Mouse (Mus musculus): ENCODE measurements around the gene Piwil1. TPM values are rescaled to one million over a fixed set of nuclear protein-coding genes. Genes with fewer than 3 reads are reported as not detected.

The Piwil1 gene
- polyA plus RNA-seq, 1 experiment = not detected

DNA sequence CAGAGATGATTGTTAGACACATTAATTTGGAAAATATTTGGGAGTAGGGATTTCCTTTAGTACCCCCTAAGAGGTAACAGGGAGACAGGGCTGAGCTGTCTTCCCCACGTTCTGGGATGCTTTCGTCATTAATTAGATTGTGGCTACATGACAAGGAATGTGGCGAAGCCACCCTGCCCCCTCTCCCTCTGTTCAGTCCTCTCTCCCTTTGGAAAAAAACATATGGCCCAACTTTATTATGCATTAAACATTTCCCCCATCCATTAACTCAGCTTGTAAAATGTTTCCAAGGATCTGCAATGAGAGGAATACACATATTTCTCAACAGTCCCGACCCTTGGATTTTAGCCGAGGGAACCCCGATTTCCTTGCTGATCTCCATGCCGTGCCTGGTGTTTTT lies 35.0 kb upstream of the Piwil1 start:
- no peak for TF ChIP-seq CTCF (IDR thresholded peaks at IDR 0.05; ENCODE audit: low read depth, low read length)
- no peak for TF ChIP-seq POLR2A (IDR thresholded peaks at IDR 0.05; ENCODE audit: insufficient read depth, low read length)
- TF ChIP-seq EP300 (IDR thresholded peaks at IDR 0.05; ENCODE audit: insufficient read depth, low read depth, low read length) = no peak
- Histone ChIP-seq H3K36me3 (ENCODE audit: control insufficient read depth, insufficient read depth, low read length, poor library complexity, severe bottlenecking) (no peaks in the 10 kb centered on the region), H3K4me3 (ENCODE audit: low read depth, low read length) (no peak overlapping the region), H3K9ac (ENCODE audit: low read depth, poor library complexity, severe bottlenecking) (no peak overlapping the region), H3K27me3 (ENCODE audit: control insufficient read depth, insufficient read depth, low read length, poor library complexity, severe bottlenecking) (no peaks in the 10 kb centered on the region), H3K9me3 (replicated peaks; ENCODE audit: control insufficient read depth, insufficient read depth, low read length, poor library complexity, severe bottlenecking) (no peaks in the 10 kb centered on the region; the same call in 1 of the 2 replicates), H3K4me1 (ENCODE audit: control insufficient read depth, insufficient read depth, low read length) (no peaks in the 10 kb centered on the region), H3K27ac (ENCODE audit: insufficient read depth, low read length) (no peak overlapping the region)

DNA sequence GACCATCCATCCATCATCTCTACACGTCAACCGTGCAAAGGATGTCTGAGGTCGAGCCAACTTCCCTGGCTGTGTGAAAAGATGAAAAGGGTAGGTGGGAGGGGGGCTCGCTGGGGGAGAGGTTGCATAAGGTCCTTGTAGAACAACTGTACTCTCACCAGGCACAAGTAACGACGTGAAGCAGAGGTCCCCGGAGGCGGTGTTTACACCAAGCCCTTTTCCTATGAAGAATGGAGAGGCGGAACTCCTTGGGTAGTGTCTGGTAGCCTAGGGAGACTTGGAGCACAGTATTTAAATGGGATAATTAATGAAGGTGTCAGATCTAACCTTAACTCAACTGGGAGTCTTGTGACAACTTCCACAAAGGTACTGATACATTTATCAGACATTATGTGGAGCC lies 28.2 kb upstream of the Piwil1 start:
- Histone ChIP-seq H3K36me3 (ENCODE audit: control insufficient read depth, insufficient read depth, low read length, poor library complexity, severe bottlenecking) (no peaks in the 10 kb centered on the region), H3K4me3 (ENCODE audit: low read depth, low read length) (no peak overlapping the region), H3K27me3 (ENCODE audit: control insufficient read depth, insufficient read depth, low read length, poor library complexity, severe bottlenecking) (no peaks in the 10 kb centered on the region), H3K9me3 (replicated peaks; ENCODE audit: control insufficient read depth, insufficient read depth, low read length, poor library complexity, severe bottlenecking) (no peaks in the 10 kb centered on the region), H3K27ac (ENCODE audit: insufficient read depth, low read length) (no peak overlapping the region), H3K9ac (ENCODE audit: low read depth, poor library complexity, severe bottlenecking) (no peak overlapping the region), H3K4me1 (ENCODE audit: control insufficient read depth, insufficient read depth, low read length) (no peaks in the 10 kb centered on the region)
- TF ChIP-seq POLR2A (IDR thresholded peaks at IDR 0.05; ENCODE audit: insufficient read depth, low read length) = no peak

DNA sequence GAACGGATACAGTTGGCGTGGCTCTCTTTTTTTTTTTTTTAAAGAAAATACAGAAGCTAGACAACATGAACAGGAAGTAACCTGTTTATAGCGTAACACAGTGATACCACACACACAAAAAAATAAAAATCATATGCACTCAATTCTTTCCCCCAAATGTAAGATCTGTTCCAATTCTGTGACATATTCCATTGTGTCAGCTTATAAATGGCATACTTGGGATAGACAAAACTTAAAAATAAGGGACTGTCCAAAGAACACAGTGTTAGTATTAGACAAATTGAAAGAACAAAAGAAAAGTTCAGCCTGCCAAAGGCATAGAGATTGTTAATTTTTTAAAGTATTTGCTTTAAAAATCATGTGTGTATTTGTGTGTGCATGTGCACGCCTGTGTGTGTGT lies 25.0 kb upstream of the Piwil1 start:
- TF ChIP-seq POLR2A (IDR thresholded peaks at IDR 0.05; ENCODE audit: insufficient read depth, low read length) (no peak), CTCF (IDR thresholded peaks at IDR 0.05; ENCODE audit: low read depth, low read length) (no peak), EP300 (IDR thresholded peaks at IDR 0.05; ENCODE audit: insufficient read depth, low read depth, low read length) (no peak)
- Histone ChIP-seq H3K4me1 (ENCODE audit: control insufficient read depth, insufficient read depth, low read length) (no peaks in the 10 kb centered on the region), H3K27me3 (ENCODE audit: control insufficient read depth, insufficient read depth, low read length, poor library complexity, severe bottlenecking) (no peaks in the 10 kb centered on the region), H3K36me3 (ENCODE audit: control insufficient read depth, insufficient read depth, low read length, poor library complexity, severe bottlenecking) (no peaks in the 10 kb centered on the region), H3K4me3 (ENCODE audit: low read depth, low read length) (no peak overlapping the region), H3K27ac (ENCODE audit: insufficient read depth, low read length) (no peak overlapping the region), H3K9me3 (replicated peaks; ENCODE audit: control insufficient read depth, insufficient read depth, low read length, poor library complexity, severe bottlenecking) (no peaks in the 10 kb centered on the region), H3K9ac (ENCODE audit: low read depth, poor library complexity, severe bottlenecking) (no peak overlapping the region)

DNA sequence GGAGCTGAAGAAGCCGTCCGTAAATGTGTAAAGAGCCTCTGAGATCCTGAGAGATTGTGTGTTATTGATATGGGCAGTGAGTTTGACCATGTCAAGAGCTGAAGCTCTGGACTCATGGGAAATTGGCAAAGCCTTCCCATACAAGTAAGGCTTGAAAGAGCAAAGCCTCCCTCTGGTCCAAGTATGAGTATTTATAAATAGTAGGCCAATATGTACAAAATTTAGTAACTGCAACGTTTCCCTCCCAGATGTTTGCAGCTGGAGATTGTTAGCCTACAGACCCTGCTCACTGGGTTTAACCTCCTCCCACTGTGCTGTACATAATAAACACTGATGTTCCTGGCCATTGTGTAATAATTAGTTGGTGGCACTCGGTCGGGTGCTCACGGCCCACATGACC lies 24.5 kb upstream of the Piwil1 start:
- H3K27ac ChIP-seq (ENCODE audit: insufficient read depth, low read length) = no peak overlapping the region
- no peaks in the 10 kb centered on the region for H3K36me3 ChIP-seq (ENCODE audit: control insufficient read depth, insufficient read depth, low read length, poor library complexity, severe bottlenecking)
- no peak overlapping the region for H3K4me3 ChIP-seq (ENCODE audit: low read depth, low read length)
- H3K4me1 ChIP-seq (ENCODE audit: control insufficient read depth, insufficient read depth, low read length) = no peaks in the 10 kb centered on the region
- no peak overlapping the region for H3K9ac ChIP-seq (ENCODE audit: low read depth, poor library complexity, severe bottlenecking)
- no peaks in the 10 kb centered on the region for H3K27me3 ChIP-seq (ENCODE audit: control insufficient read depth, insufficient read depth, low read length, poor library complexity, severe bottlenecking)
- no peaks in the 10 kb centered on the region for H3K9me3 ChIP-seq (replicated peaks; ENCODE audit: control insufficient read depth, insufficient read depth, low read length, poor library complexity, severe bottlenecking)
- TF ChIP-seq EP300 (IDR thresholded peaks at IDR 0.05; ENCODE audit: insufficient read depth, low read depth, low read length) = no peak
- TF ChIP-seq POLR2A (IDR thresholded peaks at IDR 0.05; ENCODE audit: insufficient read depth, low read length) = no peak
- no peak for TF ChIP-seq CTCF (IDR thresholded peaks at IDR 0.05; ENCODE audit: low read depth, low read length)

DNA sequence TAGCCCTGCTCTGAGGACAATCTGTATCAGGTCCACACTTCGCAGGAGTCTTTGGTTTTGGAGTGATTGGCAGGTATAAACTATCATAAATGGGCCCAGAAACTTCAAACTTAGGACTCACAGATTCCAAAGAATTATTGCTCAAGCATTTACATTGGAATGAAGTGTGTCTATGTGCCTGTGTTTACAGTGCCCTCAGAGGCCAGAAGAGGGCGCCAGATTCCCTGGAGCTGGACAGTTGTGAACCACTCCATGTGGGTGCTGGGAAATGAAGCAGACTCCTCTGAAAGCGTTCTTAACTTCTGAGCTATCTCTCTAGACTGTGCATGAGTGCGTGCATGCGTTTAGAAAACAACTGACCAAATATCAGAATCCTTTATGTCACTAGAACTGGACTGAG lies 20.9 kb upstream of the Piwil1 start:
- H3K4me3 ChIP-seq (ENCODE audit: low read depth, low read length) = no peak overlapping the region
- no peaks in the 10 kb centered on the region for H3K36me3 ChIP-seq (ENCODE audit: control insufficient read depth, insufficient read depth, low read length, poor library complexity, severe bottlenecking)
- no peaks in the 10 kb centered on the region for H3K9me3 ChIP-seq (replicated peaks; ENCODE audit: control insufficient read depth, insufficient read depth, low read length, poor library complexity, severe bottlenecking)
- no peaks in the 10 kb centered on the region for H3K27me3 ChIP-seq (ENCODE audit: control insufficient read depth, insufficient read depth, low read length, poor library complexity, severe bottlenecking)
- no peak overlapping the region for H3K27ac ChIP-seq (ENCODE audit: insufficient read depth, low read length)
- TF ChIP-seq POLR2A (IDR thresholded peaks at IDR 0.05; ENCODE audit: insufficient read depth, low read length) (no peak), CTCF (IDR thresholded peaks at IDR 0.05; ENCODE audit: low read depth, low read length) (peak; percentile 86), EP300 (IDR thresholded peaks at IDR 0.05; ENCODE audit: insufficient read depth, low read depth, low read length) (no peak)
- no peak overlapping the region for H3K9ac ChIP-seq (ENCODE audit: low read depth, poor library complexity, severe bottlenecking)
- no peaks in the 10 kb centered on the region for H3K4me1 ChIP-seq (ENCODE audit: control insufficient read depth, insufficient read depth, low read length)

DNA sequence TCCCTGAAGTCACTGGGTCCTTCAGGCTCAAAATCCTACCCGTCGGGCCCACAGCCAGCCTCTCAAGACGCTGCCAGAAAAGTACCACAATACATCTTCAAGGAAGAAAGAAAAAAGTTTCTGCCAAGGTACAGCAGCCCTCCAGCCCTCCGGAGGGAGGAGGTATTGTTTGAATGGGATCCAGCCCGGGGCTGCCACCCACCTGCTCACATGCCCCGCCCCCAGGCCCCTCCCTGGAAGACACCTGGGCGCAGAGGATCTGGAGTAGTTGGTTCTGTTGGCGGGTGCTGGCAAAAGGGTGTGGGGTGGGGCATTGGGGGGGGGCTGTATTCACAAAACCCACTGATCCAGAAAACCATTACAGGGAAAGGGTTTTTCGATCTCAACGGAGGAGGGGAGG lies 18.1 kb upstream of the Piwil1 start:
- H3K4me1 ChIP-seq (ENCODE audit: control insufficient read depth, insufficient read depth, low read length) = no peaks in the 10 kb centered on the region
- H3K36me3 ChIP-seq (ENCODE audit: control insufficient read depth, insufficient read depth, low read length, poor library complexity, severe bottlenecking) = no peaks in the 10 kb centered on the region
- no peaks in the 10 kb centered on the region for H3K9me3 ChIP-seq (replicated peaks; ENCODE audit: control insufficient read depth, insufficient read depth, low read length, poor library complexity, severe bottlenecking)
- no peak overlapping the region for H3K9ac ChIP-seq (ENCODE audit: low read depth, poor library complexity, severe bottlenecking)
- no peak overlapping the region for H3K27ac ChIP-seq (ENCODE audit: insufficient read depth, low read length)
- no peaks in the 10 kb centered on the region for H3K27me3 ChIP-seq (ENCODE audit: control insufficient read depth, insufficient read depth, low read length, poor library complexity, severe bottlenecking)
- H3K4me3 ChIP-seq (ENCODE audit: low read depth, low read length) = no peak overlapping the region
- TF ChIP-seq EP300 (IDR thresholded peaks at IDR 0.05; ENCODE audit: insufficient read depth, low read depth, low read length) = no peak
- TF ChIP-seq CTCF (IDR thresholded peaks at IDR 0.05; ENCODE audit: low read depth, low read length) = no peak
- TF ChIP-seq POLR2A (IDR thresholded peaks at IDR 0.05; ENCODE audit: insufficient read depth, low read length) = no peak

Measured in ES-Bruce4 (cell line).